Mouse (Mus musculus) liver, embryonic 14.5 days (tissue): ENCODE measurements around the gene Gtsf1. TPM values are rescaled to one million over a fixed set of nuclear protein-coding genes. Genes with fewer than 3 reads are reported as not detected.

Experiments
- ATAC-seq: fragments of 200-750 bp; cut with Nextera tagmentation; 2 replicates; pipeline ENCODE4 v1.8.0; 2017; ENCODE audit warnings: moderate number of reproducible peaks, mild to moderate bottlenecking, moderate library complexity; ENCODE audit not compliant: insufficient read depth
- DNase-seq, 3 experiments: peaks; one replicate each; pipeline ENCODE4 v3.0.0-alpha.2; 2012 to 2013; ENCODE audit warnings: low read depth in 3 of 3, low spot score in 3 of 3
- H3K27ac ChIP-seq: fragments of 300-500 bp; sonication (generic); 2 replicates; pipeline ENCODE4 v1.5.1; 2014; ENCODE audit warnings: moderate library complexity, mild to moderate bottlenecking, control low read depth, inconsistent platforms
- H3K27me3 ChIP-seq: fragments of 300-500 bp; sonication (generic); 2 replicates; pipeline ENCODE4 v1.6.1; 2014; ENCODE audit warnings: mild to moderate bottlenecking, low read length, moderate library complexity; ENCODE audit not compliant: control insufficient read depth, insufficient read depth
- H3K36me3 ChIP-seq: fragments of 300-500 bp; sonication (generic); replicated peaks from 2 replicates; pipeline ENCODE4 v1.6.1; 2014; ENCODE audit warnings: low read depth; ENCODE audit not compliant: control insufficient read depth, insufficient read depth
- H3K4me1 ChIP-seq, 2 experiments: fragments of 200-500 bp in 1 of 2; fragments of 300-500 bp in 1 of 2; sonication (generic) in 1 of 2; replicated peaks; 2 replicates each; pipeline ENCODE4 v1.6.1; 2012 to 2014; ENCODE audit warnings: antibody characterized with exemption in 1 of 2, inconsistent platforms in 1 of 2, low read length in 1 of 2; ENCODE audit not compliant: control insufficient read depth in 2 of 2, insufficient read depth in 2 of 2
- H3K4me2 ChIP-seq: fragments of 300-500 bp; sonication (generic); 2 replicates; pipeline ENCODE4 v1.6.1; 2014; ENCODE audit warnings: low read depth, mild to moderate bottlenecking, control low read depth, moderate library complexity
- H3K4me3 ChIP-seq, 2 experiments: fragments of 200-500 bp in 1 of 2; fragments of 300-500 bp in 1 of 2; sonication (generic) in 1 of 2; 2 replicates each; pipeline ENCODE4 v1.5.1; 2012 to 2014; ENCODE audit warnings: low read depth in 2 of 2, low read length in 2 of 2, mild to moderate bottlenecking in 2 of 2, control low read depth in 1 of 2, inconsistent platforms in 1 of 2, moderate library complexity in 1 of 2; ENCODE audit not compliant: insufficient read depth in 1 of 2
- H3K9ac ChIP-seq: fragments of 300-500 bp; sonication (generic); replicated peaks from 2 replicates; pipeline ENCODE4 v1.6.1; 2014; ENCODE audit warnings: mild to moderate bottlenecking, control low read depth, moderate library complexity
- H3K9me3 ChIP-seq: fragments of 300-500 bp; sonication (generic); 2 replicates; pipeline ENCODE4 v1.6.1; 2016; ENCODE audit warnings: low read length, mixed read lengths; ENCODE audit not compliant: control insufficient read depth
- CTCF ChIP-seq: IDR thresholded peaks from 2 replicates; pipeline ENCODE4 v1.5.1; 2016; ENCODE audit warnings: antibody characterized with exemption, low read depth, control low read depth
- EP300 ChIP-seq: IDR thresholded peaks from 2 replicates; pipeline ENCODE4 v1.6.1; 2016; ENCODE audit warnings: antibody characterized with exemption, low read depth
- WGBS: fragments of 180-500 bp; shearing (Covaris S2); extraction: QIAGEN DNeasy Blood & Tissue Kit; methylation state at CpG from one replicate; pipeline ENCODE4 v1.1.7; 2014; ENCODE audit not compliant: insufficient replicate concordance; 5-methylcytosine and 5-hydroxymethylcytosine counted together
- polyA plus RNA-seq, 2 experiments: library from polyadenylated mRNA; depleted of rRNA in 1 of 2; stranded (reverse) in 1 of 2; unstranded in 1 of 2; fragments of >200 nt; fragmentation: Nextera tagmentation in 1 of 2; extraction: Ambion mirVana in 1 of 2; gene quantifications; 2 replicates each; pipeline versions ENCODE4 v1.2.1 to v1.2.3; 2012 to 2014

Gene Gtsf1
- polyA plus RNA-seq, 2 experiments, result not detected

DNA sequence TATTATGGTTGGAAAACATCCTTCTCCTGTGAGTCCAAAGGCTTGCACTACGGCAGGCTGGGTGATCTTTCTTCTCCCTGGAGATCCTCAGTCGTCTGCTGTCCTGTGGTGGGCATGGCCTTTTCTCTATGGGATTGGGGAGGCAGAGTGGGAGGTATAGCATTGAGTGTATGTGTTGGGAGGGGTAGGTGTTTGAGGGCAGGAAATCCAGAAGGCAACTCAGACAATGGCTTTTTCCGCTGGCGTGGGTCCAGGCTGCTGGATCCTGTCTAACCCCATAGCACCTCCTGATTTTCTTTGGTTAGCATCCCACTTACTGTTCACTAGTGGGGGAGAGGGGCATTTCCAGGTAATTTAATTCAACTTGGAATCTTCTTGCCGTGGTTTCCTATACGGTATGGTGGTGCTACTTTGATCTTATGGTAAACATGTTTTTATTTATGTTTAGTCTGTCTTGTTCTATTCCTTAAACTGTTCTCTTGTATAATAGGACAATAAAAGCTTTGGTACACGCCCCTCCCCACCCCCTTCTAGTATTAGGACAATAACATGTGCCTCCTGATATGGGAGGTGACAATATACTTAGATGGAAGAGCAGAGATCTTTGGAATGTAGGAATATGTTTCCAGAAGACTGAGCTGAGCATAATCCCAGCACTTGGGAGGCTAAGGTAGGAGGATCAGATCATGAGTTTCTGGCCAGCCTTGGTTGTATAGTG is 46.3 kb downstream of the Gtsf1 start:
- Histone ChIP-seq H3K4me1 (0 out of 4 replicates have a peak, but pooled peaks cover 0 to 2% of the 10 kb centered on the region in 2 experiments), H3K9ac (no peak overlapping the region), H3K9me3 (no peaks in the 10 kb centered on the region), H3K4me2 (no peak overlapping the region), H3K27me3 (no peaks in the 10 kb centered on the region), H3K27ac (no peak overlapping the region), H3K4me3 (no peak overlapping the region), H3K36me3 (no peaks in the 10 kb centered on the region)
- no peak for TF ChIP-seq CTCF
- no peak for TF ChIP-seq EP300
- 34% methylated on average over 7 of the region's 7 CpGs for WGBS
- no peak for DNase-seq
- ATAC-seq, result no peak

- 17% methylated on average over 5 of the region's 5 CpGs for WGBS
- no peak for TF ChIP-seq EP300
- no peak for TF ChIP-seq CTCF
- H3K27ac ChIP-seq, result no peak overlapping the region
- H3K4me1 ChIP-seq, result 0 out of 4 replicates have a peak, but pooled peaks cover 0 to 2% of the 10 kb centered on the region in 2 experiments
- no peak for DNase-seq
- H3K36me3 ChIP-seq, result no peaks in the 10 kb centered on the region
- H3K4me3 ChIP-seq, result no peak overlapping the region
- H3K9ac ChIP-seq, result no peak overlapping the region
- H3K27me3 ChIP-seq, result no peaks in the 10 kb centered on the region
- no peak overlapping the region for H3K4me2 ChIP-seq
- no peaks in the 10 kb centered on the region for H3K9me3 ChIP-seq
- peak; percentile 31; the same call in 1 of the 2 replicates for ATAC-seq
These were observed 47.4 kb downstream of the Gtsf1 start for GRCm38 (mm10) chr15:103382795-103383406.

- Histone ChIP-seq H3K27ac (no peak overlapping the region), H3K36me3 (no peaks in the 10 kb centered on the region), H3K9ac (no peak overlapping the region), H3K4me1 (0 out of 4 replicates have a peak, but pooled peaks cover 0 to 2% of the 10 kb centered on the region in 2 experiments), H3K9me3 (no peaks in the 10 kb centered on the region), H3K27me3 (no peaks in the 10 kb centered on the region), H3K4me2 (no peak overlapping the region), H3K4me3 (no peak overlapping the region)
- WGBS, result 55% methylated on average over 2 of the region's 2 CpGs
- TF ChIP-seq CTCF (no peak), EP300 (no peak)
- ATAC-seq (no peak), DNase-seq (no peak)
These were observed 48.2 kb downstream of the Gtsf1 start for GRCm38 (mm10) chr15:103382075-103382474.

DNA sequence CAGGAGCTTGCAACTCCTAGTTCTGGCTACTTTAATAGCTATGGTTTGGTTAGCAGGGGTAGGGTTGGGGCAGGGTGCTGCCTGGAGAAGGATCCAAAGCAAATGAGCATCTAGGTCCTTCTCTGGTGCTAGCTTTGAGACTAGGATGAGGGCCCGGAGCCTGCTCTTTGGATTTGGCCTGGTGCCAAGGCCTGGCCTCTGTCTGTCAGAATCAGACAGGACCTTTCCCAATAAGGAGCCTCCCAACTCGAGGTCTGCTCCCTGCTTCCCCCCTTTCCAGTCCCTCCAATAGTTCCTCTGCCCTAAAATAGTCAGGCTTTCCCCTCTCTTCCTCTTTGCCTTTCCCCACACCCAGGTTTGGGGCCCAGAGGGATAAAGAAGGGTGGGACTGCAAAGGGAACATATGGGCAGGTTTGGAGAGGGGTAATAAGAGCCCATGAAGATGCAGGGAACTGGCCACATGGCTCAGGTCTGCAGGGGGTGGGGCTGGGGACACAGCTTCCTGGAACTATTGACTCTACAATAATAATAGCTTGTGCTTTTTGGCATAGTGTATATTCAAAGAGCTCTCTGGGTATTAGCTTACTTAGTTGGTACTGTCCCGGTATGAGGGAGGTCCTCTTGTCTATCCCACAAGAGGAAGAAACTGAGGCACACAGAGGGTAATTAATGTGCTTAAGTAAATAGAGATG is 51.5 kb downstream of the Gtsf1 start:
- H3K4me2 ChIP-seq, result no peak overlapping the region
- no peaks in the 10 kb centered on the region for H3K9me3 ChIP-seq
- H3K36me3 ChIP-seq, result no peaks in the 10 kb centered on the region
- H3K9ac ChIP-seq, result no peak overlapping the region
- 0 out of 4 replicates have a peak, but pooled peaks cover 0 to 2% of the 10 kb centered on the region in 2 experiments for H3K4me1 ChIP-seq
- no peak overlapping the region for H3K27ac ChIP-seq
- H3K4me3 ChIP-seq, result no peak overlapping the region
- no peaks in the 10 kb centered on the region for H3K27me3 ChIP-seq
- DNase-seq (no peak), ATAC-seq (no peak)
- TF ChIP-seq EP300, result no peak
- TF ChIP-seq CTCF, result no peak
- 31% methylated on average over 3 of the region's 3 CpGs for WGBS
